Mouse (Mus musculus) limb, embryonic 15.5 days (tissue): Measurements from ENCODE around the gene Gm20388. TPM values are rescaled to one million over a fixed set of nuclear protein-coding genes. Genes with fewer than 3 reads are reported as not detected.
A peak's percentile ranks its signal among the peaks of the same experiment; 100 is the strongest.
"Not testable (repeated sequence)": the region's sequence is repeated elsewhere in the genome, so short reads cannot be mapped to it uniquely, and the experiment has no call there.

Source experiments
- ATAC-seq: fragments of 200-750 bp; cut with Nextera tagmentation; 2 replicates; pipeline ENCODE4 v1.8.0; 2017; ENCODE audit warnings: low read depth, moderate TSS enrichment; ENCODE audit not compliant: insufficient number of reproducible peaks, low FRiP score, low TSS enrichment
- H3K27ac ChIP-seq: fragments of 300-500 bp; sonication (generic); 2 replicates; pipeline ENCODE4 v1.5.1; 2015; ENCODE audit warnings: moderate library complexity, mild to moderate bottlenecking, inconsistent platforms
- H3K27me3 ChIP-seq: fragments of 300-500 bp; sonication (generic); 2 replicates; pipeline ENCODE4 v1.6.1; 2015; ENCODE audit warnings: inconsistent platforms
- H3K36me3 ChIP-seq: fragments of 300-500 bp; sonication (generic); 2 replicates; pipeline ENCODE4 v1.6.1; 2015; ENCODE audit warnings: inconsistent platforms
- H3K4me1 ChIP-seq: fragments of 300-500 bp; sonication (generic); 2 replicates; pipeline ENCODE4 v1.6.1; 2015; ENCODE audit warnings: inconsistent platforms
- H3K4me2 ChIP-seq: fragments of 300-500 bp; sonication (generic); 2 replicates; pipeline ENCODE4 v1.6.1; 2015; ENCODE audit warnings: mild to moderate bottlenecking, inconsistent platforms
- H3K4me3 ChIP-seq: fragments of 300-500 bp; sonication (generic); 2 replicates; pipeline ENCODE4 v1.5.1; 2015; ENCODE audit warnings: mild to moderate bottlenecking, inconsistent platforms
- H3K9ac ChIP-seq: fragments of 300-500 bp; sonication (generic); 2 replicates; pipeline ENCODE4 v1.6.1; 2015; ENCODE audit warnings: inconsistent platforms
- H3K9me3 ChIP-seq: fragments of 300-500 bp; sonication (generic); 2 replicates; pipeline ENCODE4 v1.6.1; 2016; ENCODE audit warnings: inconsistent platforms
- WGBS: fragments of 180-500 bp; shearing (Covaris S2); methylation state at CpG from one replicate; pipeline ENCODE4 v1.1.7; 2015; 5-methylcytosine and 5-hydroxymethylcytosine counted together
- polyA plus RNA-seq: library from polyadenylated mRNA; unstranded; fragments of >200 nt; fragmentation: Nextera tagmentation; extraction: Ambion mirVana; gene quantifications from 2 replicates; pipeline ENCODE4 v1.2.1, GENCODE M21; 2015

Gm20388 gene
- polyA plus RNA-seq, 1 experiment from 2014 or later = 4.9 TPM

DNA sequence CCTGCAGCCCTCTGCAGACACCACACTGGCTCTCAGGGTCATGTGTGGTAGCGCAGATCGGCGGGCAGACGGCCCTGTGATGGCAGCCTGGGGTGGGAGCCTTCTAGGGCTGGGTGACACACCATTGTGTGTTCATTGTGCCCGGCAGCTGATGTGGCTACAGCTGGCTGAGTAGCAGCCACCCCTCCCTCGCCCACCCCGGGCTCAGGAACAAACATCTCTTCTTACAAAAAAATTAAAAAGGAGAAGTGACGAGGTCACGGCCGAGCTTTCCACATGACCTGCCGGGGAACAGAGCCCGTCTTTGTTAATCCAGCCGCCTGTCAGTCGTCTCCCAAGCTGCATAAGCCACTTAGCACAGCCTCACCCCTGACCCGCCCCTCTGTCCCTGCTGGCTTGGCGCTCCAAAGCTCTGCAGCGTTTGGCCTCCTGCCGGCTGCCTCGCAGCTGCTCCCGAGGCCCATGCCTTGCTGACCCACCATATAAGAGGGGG is 412.4 kb downstream of the Gm20388 start:
- no peak for ATAC-seq
- Histone ChIP-seq H3K4me3 (no peak overlapping the region), H3K36me3 (no peaks in the 10 kb centered on the region), H3K27ac (peak overlapping the region; percentile 12), H3K4me2 (no peak overlapping the region), H3K9ac (no peak overlapping the region), H3K4me1 (peaks cover 47% of the 10 kb centered on the region), H3K27me3 (no peaks in the 10 kb centered on the region), H3K9me3 (no peaks in the 10 kb centered on the region)
- 28% methylated on average over 20 of the region's 20 CpGs for WGBS

DNA sequence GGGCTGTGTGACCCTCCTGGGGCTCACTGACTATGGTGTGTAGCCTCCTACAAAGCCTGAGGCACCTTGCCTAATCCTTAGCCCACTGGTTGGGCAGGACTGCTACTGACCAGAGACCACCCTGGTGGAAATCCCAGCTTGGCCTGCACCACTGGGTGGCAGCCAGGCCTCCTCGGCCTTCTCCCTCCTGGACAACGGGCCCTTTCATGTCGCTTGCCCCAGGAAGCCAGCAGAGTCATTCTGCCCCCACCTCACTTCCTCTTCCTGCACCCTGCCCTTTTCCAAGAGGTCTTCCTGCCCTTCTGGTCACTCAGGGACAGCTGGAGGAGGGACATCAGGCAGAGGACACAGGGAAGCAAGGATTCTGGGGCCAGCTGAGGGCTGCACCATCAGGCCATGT is 413.9 kb downstream of the Gm20388 start:
- 40% methylated on average over 3 of the region's 3 CpGs for WGBS
- H3K9ac ChIP-seq = no peak overlapping the region

DNA sequence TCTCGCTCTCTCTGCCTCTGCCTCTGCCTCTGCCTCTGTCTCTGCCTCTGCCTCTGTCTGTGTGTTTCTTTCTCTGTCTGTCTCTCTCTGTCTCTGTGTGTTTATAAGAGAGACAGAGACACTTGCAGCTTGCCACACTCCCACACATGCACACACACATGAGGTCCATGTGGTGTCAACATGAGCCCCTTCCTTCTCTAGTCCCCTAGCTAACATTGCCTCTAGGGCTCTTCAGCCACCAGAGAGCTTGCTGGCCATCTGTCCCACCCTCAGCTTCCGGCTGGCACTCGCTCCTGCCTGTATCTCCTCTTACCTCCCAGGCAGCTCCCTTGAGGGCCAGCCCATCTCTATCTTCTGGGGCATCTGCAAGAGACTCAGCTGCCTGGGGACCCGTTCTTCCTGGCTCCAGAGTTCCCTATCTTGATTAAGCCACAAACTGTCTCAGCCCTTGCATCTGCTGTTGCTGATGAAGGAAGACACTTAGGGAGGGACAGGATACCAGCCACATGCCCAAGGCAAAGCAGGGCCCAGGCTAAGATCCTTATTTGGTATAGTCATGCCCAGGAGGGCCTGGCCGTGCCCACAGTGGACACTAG is 414.6 kb downstream of the Gm20388 start:
- H3K4me3 ChIP-seq = no peak overlapping the region
- H3K9ac ChIP-seq = no peak overlapping the region
- no peak overlapping the region for H3K4me2 ChIP-seq
- 0 out of 2 replicates have a peak overlapping the region, but pooled peaks have one; percentile 47 for H3K27ac ChIP-seq
- no peaks in the 10 kb centered on the region for H3K27me3 ChIP-seq
- no peaks in the 10 kb centered on the region for H3K9me3 ChIP-seq
- H3K4me1 ChIP-seq = peaks cover 41% of the 10 kb centered on the region
- 56% methylated on average over 5 of the region's 5 CpGs for WGBS
- no peaks in the 10 kb centered on the region for H3K36me3 ChIP-seq
- ATAC-seq = no peak

More for the DNA sequence above, 413.9 kb downstream of the Gm20388 start:
- H3K4me3 ChIP-seq = no peak overlapping the region
- no peaks in the 10 kb centered on the region for H3K9me3 ChIP-seq
- peaks cover 44% of the 10 kb centered on the region for H3K4me1 ChIP-seq
- no peaks in the 10 kb centered on the region for H3K27me3 ChIP-seq
- ATAC-seq = no peak
- 0 out of 2 replicates have a peak overlapping the region, but pooled peaks have one; percentile 47 for H3K27ac ChIP-seq
- H3K4me2 ChIP-seq = no peak overlapping the region
- H3K36me3 ChIP-seq = no peaks in the 10 kb centered on the region

DNA sequence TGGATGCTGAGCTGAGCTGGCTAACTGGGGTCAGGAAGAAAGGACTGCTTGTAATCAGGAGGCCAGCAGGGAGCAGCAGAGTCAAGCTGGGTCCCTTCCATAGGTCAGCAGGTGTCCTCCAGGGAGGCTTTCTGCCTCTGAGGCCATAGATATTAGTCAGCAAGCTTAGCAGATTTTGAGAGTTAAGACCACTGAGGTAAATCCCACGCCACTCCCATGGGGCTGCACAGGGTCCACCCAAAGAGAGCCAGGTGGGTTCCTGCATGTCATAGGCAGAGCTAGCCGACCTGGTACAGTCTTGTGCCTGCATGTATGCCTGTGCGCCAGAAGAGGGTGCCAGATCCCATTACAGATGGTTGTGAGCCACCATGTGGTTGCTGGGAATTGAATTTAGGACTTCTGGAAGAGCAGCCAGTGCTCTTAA is 416.5 kb downstream of the Gm20388 start:
- Histone ChIP-seq H3K4me2 (no peak overlapping the region), H3K4me1 (peaks cover 56% of the 10 kb centered on the region), H3K27ac (no peak overlapping the region), H3K36me3 (no peaks in the 10 kb centered on the region), H3K9ac (no peak overlapping the region), H3K4me3 (no peak overlapping the region), H3K9me3 (no peaks in the 10 kb centered on the region), H3K27me3 (no peaks in the 10 kb centered on the region)
- WGBS = 60% methylated on average over 3 of the region's 3 CpGs
- no peak for ATAC-seq

DNA sequence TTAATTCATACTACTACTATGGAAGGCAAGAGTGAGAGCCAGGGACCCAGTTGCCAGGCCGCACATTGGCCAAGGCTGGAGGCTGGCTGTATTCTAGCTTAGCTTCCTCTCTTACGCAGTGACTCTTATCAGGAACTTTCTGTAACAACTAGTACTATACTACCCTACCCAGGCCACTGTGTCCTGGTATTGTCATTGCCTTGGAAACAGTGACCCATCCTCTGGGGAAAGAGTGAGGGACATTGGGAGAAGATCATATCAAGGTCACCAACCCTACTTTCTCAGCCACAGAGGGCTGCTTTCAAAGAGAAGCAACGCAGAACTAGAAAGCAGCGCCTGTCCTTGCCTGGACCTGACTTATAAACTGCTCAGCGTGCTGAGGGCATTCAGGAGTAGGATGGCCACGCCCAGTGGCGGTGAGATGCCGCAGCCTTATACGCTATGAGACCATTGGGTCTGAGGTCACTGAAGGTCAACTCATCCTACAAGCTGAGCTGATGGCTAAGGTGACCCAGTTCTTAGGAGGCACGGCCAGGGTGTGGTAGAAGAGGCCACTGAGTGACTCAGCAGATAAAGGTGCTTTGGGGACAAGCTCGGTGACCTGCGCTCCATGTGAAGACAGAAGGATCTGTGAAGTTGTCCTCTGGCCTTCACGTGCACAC is 417.9 kb downstream of the Gm20388 start:
- H3K27ac ChIP-seq = no peak overlapping the region
- no peak overlapping the region for H3K9ac ChIP-seq
- H3K9me3 ChIP-seq = no peaks in the 10 kb centered on the region
- H3K4me2 ChIP-seq = no peak overlapping the region
- H3K36me3 ChIP-seq = no peaks in the 10 kb centered on the region
- H3K4me3 ChIP-seq = no peak overlapping the region
- 88% methylated on average over 13 of the region's 13 CpGs for WGBS
- ATAC-seq = no peak
- no peaks in the 10 kb centered on the region for H3K27me3 ChIP-seq
- H3K4me1 ChIP-seq = peaks cover 53% of the 10 kb centered on the region

DNA sequence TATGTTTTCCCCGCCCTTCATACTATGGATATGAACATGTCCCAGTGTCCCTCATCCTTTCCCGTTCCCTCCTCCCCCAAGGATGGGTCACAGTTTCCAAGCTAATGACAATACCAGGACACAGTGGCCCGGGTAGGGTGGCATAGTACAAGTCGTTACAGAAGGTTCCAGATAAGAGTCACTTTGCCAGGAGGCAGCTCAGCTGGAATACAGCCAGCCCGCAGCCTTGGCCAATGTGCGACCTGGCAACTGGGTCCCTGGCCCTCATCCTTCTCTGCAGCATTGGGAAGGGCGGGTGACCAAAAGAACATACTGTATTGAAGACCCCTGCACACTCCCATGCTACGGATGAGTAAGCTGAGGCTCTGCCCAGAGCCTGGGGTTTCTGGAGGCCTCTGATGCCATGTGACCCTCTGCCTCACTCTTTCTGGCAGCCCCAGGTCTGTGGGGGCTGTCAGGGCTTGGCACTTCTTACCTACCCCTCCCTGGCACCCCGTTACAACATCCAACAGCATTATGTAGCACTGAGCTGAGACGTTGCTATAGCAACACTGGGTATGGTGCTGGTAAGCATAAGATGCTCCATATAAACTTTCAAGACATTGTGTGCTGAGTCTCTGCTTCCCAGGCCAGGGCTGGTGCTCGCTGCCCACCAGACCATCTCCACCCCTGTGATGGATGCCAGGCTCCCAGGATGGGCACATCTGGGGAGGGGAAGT is 418.5 kb downstream of the Gm20388 start:
- no peaks in the 10 kb centered on the region for H3K9me3 ChIP-seq
- H3K4me1 ChIP-seq = peaks cover 47% of the 10 kb centered on the region
- no peak overlapping the region for H3K4me3 ChIP-seq
- H3K27me3 ChIP-seq = no peaks in the 10 kb centered on the region
- H3K4me2 ChIP-seq = no peak overlapping the region
- H3K27ac ChIP-seq = no peak overlapping the region
- no peaks in the 10 kb centered on the region for H3K36me3 ChIP-seq
- no peak overlapping the region for H3K9ac ChIP-seq
- ATAC-seq = no peak
- WGBS = 80% methylated on average over 11 of the region's 11 CpGs

DNA sequence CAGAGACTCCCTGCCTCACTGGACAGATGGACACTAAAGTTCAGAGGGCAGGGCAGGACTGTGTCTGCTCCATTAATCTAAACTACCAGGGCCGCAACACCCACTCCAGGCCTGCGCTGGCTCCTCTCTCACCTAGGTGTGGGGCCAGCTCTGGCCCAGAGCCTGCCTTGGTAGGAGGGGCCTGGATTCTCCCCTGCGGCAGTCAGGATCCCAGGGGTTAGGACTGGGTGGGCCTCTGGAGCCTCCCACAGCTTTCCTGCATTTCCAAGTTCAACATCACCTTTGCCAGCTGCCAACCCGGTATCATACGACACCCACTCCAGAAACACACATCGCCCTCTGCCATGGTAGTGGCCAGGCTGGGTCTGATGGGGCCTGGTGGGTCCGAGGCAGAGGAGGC is 420.4 kb downstream of the Gm20388 start:
- no peaks in the 10 kb centered on the region for H3K9me3 ChIP-seq
- no peak overlapping the region for H3K4me2 ChIP-seq
- H3K4me1 ChIP-seq = peaks cover 51% of the 10 kb centered on the region
- H3K4me3 ChIP-seq = no peak overlapping the region
- no peak for ATAC-seq
- no peaks in the 10 kb centered on the region for H3K36me3 ChIP-seq
- no peak overlapping the region for H3K9ac ChIP-seq
- no peaks in the 10 kb centered on the region for H3K27me3 ChIP-seq
- 0 out of 2 replicates have a peak overlapping the region, but pooled peaks have one; percentile 22 for H3K27ac ChIP-seq
- WGBS = 47% methylated on average over 7 of the region's 7 CpGs

DNA sequence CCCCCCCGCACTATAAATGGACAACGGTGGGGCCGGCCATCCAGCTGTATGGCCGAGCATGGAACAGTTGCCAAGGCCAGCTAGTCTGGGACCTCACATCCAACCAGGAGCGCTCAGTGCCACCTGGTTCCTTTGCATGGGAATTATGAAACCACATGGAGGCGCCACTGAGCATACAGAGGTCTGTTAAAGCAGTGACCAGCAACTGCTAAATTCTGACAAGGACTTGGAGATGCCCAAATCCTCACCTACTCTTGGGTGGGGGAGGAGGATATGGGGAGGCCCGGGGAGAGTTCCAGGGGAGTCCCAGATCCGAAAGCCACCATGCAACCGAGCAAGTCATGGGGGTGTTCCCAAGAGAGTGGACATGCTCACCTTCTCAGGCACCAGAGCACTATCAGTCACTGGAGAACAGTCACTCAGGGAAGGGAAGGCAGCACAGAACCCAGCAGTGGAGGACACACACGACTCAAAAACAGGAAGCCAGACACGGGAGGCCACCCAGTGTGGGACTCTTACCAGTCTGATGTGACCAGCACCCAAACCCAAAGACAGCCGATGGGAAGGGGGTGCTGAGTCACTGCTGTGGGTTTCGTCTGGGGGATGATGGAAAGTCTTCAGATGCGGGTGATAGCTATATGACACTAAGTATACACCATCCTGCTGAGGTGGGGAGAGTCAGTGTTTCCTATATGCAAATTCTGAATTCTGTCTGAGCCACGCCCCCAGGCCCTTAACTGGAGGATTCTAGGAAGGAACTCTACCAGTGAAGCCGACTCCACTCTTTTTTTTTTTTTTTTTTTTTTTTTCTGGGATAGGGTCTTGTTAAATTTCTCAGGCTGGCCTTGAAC is 422.0 kb downstream of the Gm20388 start:
- H3K36me3 ChIP-seq = no peaks in the 10 kb centered on the region
- H3K4me1 ChIP-seq = peaks cover 62% of the 10 kb centered on the region
- H3K9me3 ChIP-seq = no peaks in the 10 kb centered on the region
- no peak overlapping the region for H3K27ac ChIP-seq
- WGBS = 63% methylated on average over 16 of the region's 16 CpGs
- no peak overlapping the region for H3K4me3 ChIP-seq
- H3K4me2 ChIP-seq = no peak overlapping the region
- ATAC-seq = no peak
- no peak overlapping the region for H3K9ac ChIP-seq
- no peaks in the 10 kb centered on the region for H3K27me3 ChIP-seq

DNA sequence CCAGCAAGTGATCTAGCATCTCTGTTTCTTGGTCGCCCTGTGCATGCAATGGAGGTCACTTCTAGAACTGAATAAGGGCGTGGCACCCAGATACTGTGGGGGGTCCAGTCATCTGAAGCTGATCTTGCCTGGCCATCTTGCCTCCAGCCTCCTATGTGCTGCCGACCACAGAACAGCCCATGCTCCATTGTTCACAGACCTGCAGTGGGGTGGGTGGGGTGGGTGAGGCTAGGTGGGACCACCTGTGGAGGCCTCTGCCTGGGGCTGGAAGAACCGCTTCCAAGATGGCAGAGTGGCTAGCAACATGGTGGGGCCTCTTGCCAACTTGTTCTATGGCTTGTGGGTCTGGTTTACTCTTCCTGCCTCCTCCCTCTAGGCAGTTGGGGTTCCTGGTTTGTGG is 423.0 kb downstream of the Gm20388 start:
- H3K36me3 ChIP-seq = no peaks in the 10 kb centered on the region
- 90% methylated on average over 4 of the region's 4 CpGs for WGBS
- H3K27ac ChIP-seq = no peak overlapping the region
- H3K4me3 ChIP-seq = no peak overlapping the region
- H3K4me1 ChIP-seq = peaks cover 62% of the 10 kb centered on the region
- no peak for ATAC-seq
- no peaks in the 10 kb centered on the region for H3K27me3 ChIP-seq
- H3K9ac ChIP-seq = no peak overlapping the region
- H3K4me2 ChIP-seq = no peak overlapping the region
- H3K9me3 ChIP-seq = no peaks in the 10 kb centered on the region

DNA sequence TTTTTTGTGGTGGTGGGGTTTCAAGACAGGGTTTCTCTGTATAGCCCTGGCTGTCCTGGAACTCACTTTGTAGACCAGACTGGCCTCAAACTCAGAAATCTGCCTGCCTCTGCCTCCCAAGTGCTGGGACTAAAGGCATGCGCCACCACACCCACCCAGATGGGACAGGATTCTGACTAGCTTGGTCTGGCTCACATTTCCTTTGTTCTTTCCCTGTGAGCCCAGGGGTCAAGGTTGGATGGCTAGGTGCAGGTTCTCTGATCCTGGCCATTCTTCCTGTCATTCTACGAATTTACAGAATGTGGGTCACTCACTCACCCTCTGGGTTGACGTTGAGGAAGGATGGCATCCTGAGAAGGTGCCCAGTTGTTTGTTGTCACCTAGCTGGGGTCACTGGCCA is 423.6 kb downstream of the Gm20388 start:
- not testable (repeated sequence) for H3K9me3 ChIP-seq, H3K9ac ChIP-seq, H3K4me3 ChIP-seq, H3K27me3 ChIP-seq, H3K4me2 ChIP-seq, H3K36me3 ChIP-seq, ATAC-seq
- Histone ChIP-seq H3K4me1 (peaks cover 59% of the 10 kb centered on the region), H3K27ac (0 out of 2 replicates have a peak overlapping the region, but pooled peaks have one; percentile 67)
- WGBS = 74% methylated on average over 3 of the region's 3 CpGs

DNA sequence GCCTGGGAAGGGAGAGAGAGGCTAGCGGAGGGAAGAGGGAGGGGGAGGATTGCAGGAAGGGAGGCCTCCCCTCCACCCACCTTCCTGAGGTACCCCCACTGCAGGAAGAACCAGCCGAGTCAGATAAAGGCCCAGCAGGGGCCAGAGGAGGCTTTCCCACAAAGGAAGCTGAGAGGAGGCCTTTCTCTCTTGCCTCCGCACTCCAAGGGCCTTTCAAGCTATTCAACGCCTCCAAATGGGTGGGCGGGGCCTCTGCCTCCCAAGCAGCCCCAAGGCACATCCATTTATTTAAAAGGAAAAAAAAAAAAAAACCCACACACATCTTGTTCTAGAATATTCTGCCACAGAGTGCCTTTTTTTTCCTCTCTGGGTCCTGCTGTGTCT is 424.2 kb downstream of the Gm20388 start:
- H3K9me3 ChIP-seq = no peaks in the 10 kb centered on the region
- H3K4me2 ChIP-seq = no peak overlapping the region
- peak overlapping the region; percentile 67; the same call in 1 of the 2 replicates for H3K27ac ChIP-seq
- WGBS = 28% methylated on average over 5 of the region's 5 CpGs
- no peak overlapping the region for H3K9ac ChIP-seq
- peaks cover 63% of the 10 kb centered on the region for H3K4me1 ChIP-seq
- no peaks in the 10 kb centered on the region for H3K36me3 ChIP-seq
- H3K4me3 ChIP-seq = no peak overlapping the region
- H3K27me3 ChIP-seq = no peaks in the 10 kb centered on the region
- no peak for ATAC-seq
